Comparison of ENCODE assay signal across 10 mouse cellular contexts in genomic region chr4:125729305-125730220, GRCm38 (mm10).
DNase-seq lines count a peak whose midpoint lies in the region; ATAC-seq and TF ChIP-seq lines count a peak whose summit lies in the region.
"Had no signal": no experiment of that assay in that cellular context is flagged by ENCODE, and none has a peak within 500 bp of the region (broad histone marks: within the 10 kb centered on the region; RNA-seq: fewer than 3 reads in every experiment).

No protein-coding gene starts in this region.

- H3K9ac ChIP-seq in intestine, embryonic 15.5 days: no peak overlapping the region
- H3K9ac ChIP-seq in intestine, postnatal 0 days (ENCODE audit: low read depth, low read length): no peak overlapping the region
- H3K9ac ChIP-seq in hindbrain, embryonic 13.5 days: peak overlapping the region; percentile 65
- peak overlapping the region; percentile 51 for H3K9ac ChIP-seq in neural tube, embryonic 11.5 days (ENCODE audit: low read length)
- H3K9ac ChIP-seq: liver, embryonic 14.5 days had no signal

- H3K27ac ChIP-seq in intestine, embryonic 15.5 days: no peak overlapping the region
- no peak overlapping the region for H3K27ac ChIP-seq in intestine, postnatal 0 days (ENCODE audit: low read depth, low read length)
- H3K27ac ChIP-seq in hindbrain, embryonic 13.5 days: peak overlapping the region; percentile 87
- peak overlapping the region; percentile 79 for H3K27ac ChIP-seq in neural tube, embryonic 11.5 days (ENCODE audit: low read depth, low read length)
- H3K27ac ChIP-seq: liver, embryonic 14.5 days had no signal

- no peaks in the 10 kb centered on the region for H3K4me1 ChIP-seq in intestine, embryonic 15.5 days (replicated peaks)
- no peaks in the 10 kb centered on the region for H3K4me1 ChIP-seq in intestine, postnatal 0 days (replicated peaks; ENCODE audit: control insufficient read depth, insufficient read depth, low read length)
- peaks cover 40% of the 10 kb centered on the region for H3K4me1 ChIP-seq in hindbrain, embryonic 13.5 days (replicated peaks)
- peaks cover 16% of the 10 kb centered on the region for H3K4me1 ChIP-seq in neural tube, embryonic 11.5 days (ENCODE audit: control insufficient read depth, insufficient read depth, low read length)

- ATAC-seq in intestine, embryonic 15.5 days: no peak
- ATAC-seq in intestine, postnatal 0 days: no peak
- ATAC-seq in hindbrain, embryonic 13.5 days (ENCODE audit: low FRiP score): peak; percentile 73
- peak; percentile 88 for ATAC-seq in neural tube, embryonic 11.5 days (ENCODE audit: insufficient read depth, low FRiP score, low TSS enrichment)
- ATAC-seq in inflammation-experienced regulatory T-cells, adult 6 months: no peak

- H3K4me3 ChIP-seq in intestine, embryonic 15.5 days (replicated peaks): no peak overlapping the region
- no peak overlapping the region for H3K4me3 ChIP-seq in intestine, postnatal 0 days (ENCODE audit: low read depth, low read length)
- H3K4me3 ChIP-seq in hindbrain, embryonic 13.5 days: peak overlapping the region; percentile 33
- H3K4me3 ChIP-seq in neural tube, embryonic 11.5 days (ENCODE audit: low read depth, low read length): peak overlapping the region; percentile 12

- peaks cover 30% of the 10 kb centered on the region for H3K27me3 ChIP-seq in intestine, embryonic 15.5 days (replicated peaks)
- H3K27me3 ChIP-seq in intestine, postnatal 0 days (replicated peaks; ENCODE audit: control insufficient read depth, insufficient read depth, low read length): peaks cover 29% of the 10 kb centered on the region
- H3K27me3 ChIP-seq in hindbrain, embryonic 13.5 days: peaks cover 38% of the 10 kb centered on the region
- no peaks in the 10 kb centered on the region for H3K27me3 ChIP-seq in neural tube, embryonic 11.5 days (ENCODE audit: control insufficient read depth, insufficient read depth, low read length)

- peak; percentile 83 for DNase-seq in embryo, embryonic 11 days
- peak; percentile 85 for DNase-seq in neural tube, embryonic 11.5 days (ENCODE audit: low spot score)
- no peak for DNase-seq in gastrocnemius, adult 18-20 months (ENCODE audit: low spot score)
- no peak for DNase-seq in thymus, postnatal 14 days
- DNase-seq: thymus, postnatal 4 days had no signal

- no peak for TF ChIP-seq CTCF in intestine, postnatal 0 days (IDR thresholded peaks at IDR 0.05; ENCODE audit: low read depth)

- H3K9me3 ChIP-seq in intestine, embryonic 15.5 days: no peaks in the 10 kb centered on the region
- H3K9me3 ChIP-seq in intestine, postnatal 0 days (ENCODE audit: control insufficient read depth): no peaks in the 10 kb centered on the region
- no peaks in the 10 kb centered on the region for H3K9me3 ChIP-seq in hindbrain, embryonic 13.5 days
- H3K9me3 ChIP-seq in neural tube, embryonic 11.5 days (ENCODE audit: control insufficient read depth, low read length): no peaks in the 10 kb centered on the region

- no peaks in the 10 kb centered on the region for H3K36me3 ChIP-seq in intestine, embryonic 15.5 days
- no peaks in the 10 kb centered on the region for H3K36me3 ChIP-seq in intestine, postnatal 0 days (ENCODE audit: control insufficient read depth, insufficient read depth)
- no peaks in the 10 kb centered on the region for H3K36me3 ChIP-seq in hindbrain, embryonic 13.5 days
- no peaks in the 10 kb centered on the region for H3K36me3 ChIP-seq in neural tube, embryonic 11.5 days (ENCODE audit: control insufficient read depth, insufficient read depth, low read length)

- peak overlapping the region; percentile 14; the same call in 1 of the 2 replicates for H3K4me2 ChIP-seq in intestine, embryonic 15.5 days (replicated peaks)
- H3K4me2 ChIP-seq in intestine, postnatal 0 days (replicated peaks; ENCODE audit: low read depth): no peak overlapping the region
- H3K4me2 ChIP-seq in hindbrain, embryonic 13.5 days: peak overlapping the region; percentile 55
- H3K4me2 ChIP-seq in neural tube, embryonic 11.5 days (ENCODE audit: low read depth): peak overlapping the region; percentile 31

- 8% methylated on average over 38 of the region's 38 CpGs for WGBS in intestine, embryonic 15.5 days
- 10% methylated on average over 38 of the region's 38 CpGs for WGBS in intestine, postnatal 0 days
- WGBS in hindbrain, embryonic 13.5 days: 3% methylated on average over 38 of the region's 38 CpGs
- 3% methylated on average over 38 of the region's 38 CpGs for WGBS in neural tube, embryonic 11.5 days

Comparison
In these comparisons a context has a peak if more than half of its experiments do, and no peak if none do; other contexts are left out.
1. ATAC-seq: peak in hindbrain, embryonic 13.5 days (single experiment) and neural tube, embryonic 11.5 days (single experiment); none in intestine, embryonic 15.5 days (single experiment), intestine, postnatal 0 days (single experiment) and inflammation-experienced regulatory T-cells, adult 6 months (single experiment).
2. H3K27ac ChIP-seq: peak in hindbrain, embryonic 13.5 days (single experiment) and neural tube, embryonic 11.5 days (single experiment); none in intestine, embryonic 15.5 days (single experiment) and intestine, postnatal 0 days (single experiment).
3. H3K4me3 ChIP-seq: peak in hindbrain, embryonic 13.5 days (single experiment) and neural tube, embryonic 11.5 days (single experiment); none in intestine, embryonic 15.5 days (single experiment) and intestine, postnatal 0 days (single experiment).
4. H3K9ac ChIP-seq: peak in hindbrain, embryonic 13.5 days (single experiment) and neural tube, embryonic 11.5 days (single experiment); none in intestine, embryonic 15.5 days (single experiment) and intestine, postnatal 0 days (single experiment).
5. DNase-seq: peak in embryo, embryonic 11 days (single experiment) and neural tube, embryonic 11.5 days (single experiment); none in gastrocnemius, adult 18-20 months (single experiment) and thymus, postnatal 14 days (single experiment).